Mouse (Mus musculus) T-helper 2 cell (primary cell): ENCODE results near the gene Lars2.

Experiments
- in situ Hi-C: fragments of 300-600 bp; cut with MboI, MseI; formaldehyde crosslinking; loops from one replicate; pipeline ENCODE4 v1.15.1; 2025; ENCODE audit warnings: high pct_unique_total_duplicates

Lars2 gene

DNA sequence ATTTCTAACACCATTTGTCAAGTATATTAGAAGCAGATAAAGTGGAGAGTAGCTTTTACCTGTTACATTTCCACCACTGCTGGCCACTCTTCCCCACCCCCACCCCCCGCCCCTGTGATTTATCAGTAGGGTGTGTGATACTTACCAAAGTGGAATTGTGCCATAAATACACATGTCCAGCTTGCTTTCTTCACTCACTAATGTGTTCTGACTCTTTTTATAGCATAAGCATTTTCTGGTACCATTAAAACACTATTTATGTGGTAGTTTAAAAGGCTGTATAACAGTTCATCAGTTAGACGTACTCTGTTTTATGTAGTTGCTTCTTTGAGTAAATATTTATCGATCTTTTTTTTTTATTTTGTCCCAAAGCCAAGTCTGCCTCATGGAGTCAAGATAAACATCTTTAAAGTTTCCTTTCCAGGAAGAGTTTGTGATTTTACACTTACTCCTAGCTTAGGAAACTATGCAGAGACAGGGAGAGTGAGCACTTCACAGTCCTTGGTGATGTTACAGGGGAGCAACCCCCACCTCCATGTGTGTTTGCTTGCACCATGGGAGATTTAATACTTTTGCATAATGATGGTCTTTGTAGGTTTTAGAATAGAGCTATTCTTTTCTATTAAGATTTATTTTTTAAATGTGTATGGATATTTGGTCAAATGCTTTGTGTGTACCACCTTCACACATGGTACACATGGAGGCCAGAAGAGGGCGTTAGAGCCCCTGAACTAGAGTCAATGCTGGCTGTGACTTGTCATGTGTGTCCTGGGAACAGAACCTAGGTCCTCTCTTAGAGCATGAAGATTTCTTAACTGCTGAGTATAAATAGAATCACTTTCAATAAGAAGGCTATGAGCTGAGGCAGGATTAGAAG is 139.8 kb downstream of the Lars2 start:
- in situ Hi-C loops, result no loop called here

DNA sequence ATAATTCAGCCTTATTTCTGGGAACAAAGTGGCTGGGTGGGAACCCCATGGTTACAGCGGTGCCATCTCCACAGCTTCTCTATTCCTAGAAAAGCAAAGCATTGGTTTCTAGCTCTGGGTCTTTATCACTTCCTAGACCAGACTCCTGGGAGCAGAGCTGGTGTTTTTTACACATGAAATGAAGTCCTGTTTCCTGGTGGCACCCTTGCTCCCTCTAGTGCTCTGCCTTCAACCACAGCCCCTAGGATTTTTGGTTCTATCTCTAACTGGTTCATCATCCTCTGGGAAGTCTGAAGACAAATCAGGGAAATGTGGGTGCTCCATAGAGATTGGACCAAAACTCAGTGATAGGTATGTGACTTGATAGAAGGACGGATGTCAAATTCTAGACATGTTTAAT is 140.7 kb downstream of the Lars2 start:
- in situ Hi-C loops, result no loop called here

DNA sequence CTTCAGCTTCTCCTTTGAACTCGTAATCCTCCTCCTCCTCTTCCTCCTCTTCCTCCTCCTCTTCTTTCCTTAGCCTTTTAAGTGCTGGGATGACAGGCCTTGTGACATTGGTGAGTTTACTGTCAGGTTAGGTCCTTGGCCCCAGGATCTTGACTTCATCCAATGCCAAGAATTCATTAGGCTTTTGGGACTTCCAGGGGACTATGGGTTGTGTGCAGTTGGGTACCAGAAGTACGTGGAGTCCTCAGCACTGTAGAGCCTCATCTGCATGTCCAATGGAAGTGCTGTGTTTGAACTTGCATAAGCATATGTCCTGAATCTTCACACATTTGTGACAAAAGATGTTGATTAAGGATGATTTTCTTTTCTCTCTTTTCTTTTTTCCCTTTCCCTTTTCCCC is 142.3 kb downstream of the Lars2 start:
- in situ Hi-C loops, result no loop called here

DNA sequence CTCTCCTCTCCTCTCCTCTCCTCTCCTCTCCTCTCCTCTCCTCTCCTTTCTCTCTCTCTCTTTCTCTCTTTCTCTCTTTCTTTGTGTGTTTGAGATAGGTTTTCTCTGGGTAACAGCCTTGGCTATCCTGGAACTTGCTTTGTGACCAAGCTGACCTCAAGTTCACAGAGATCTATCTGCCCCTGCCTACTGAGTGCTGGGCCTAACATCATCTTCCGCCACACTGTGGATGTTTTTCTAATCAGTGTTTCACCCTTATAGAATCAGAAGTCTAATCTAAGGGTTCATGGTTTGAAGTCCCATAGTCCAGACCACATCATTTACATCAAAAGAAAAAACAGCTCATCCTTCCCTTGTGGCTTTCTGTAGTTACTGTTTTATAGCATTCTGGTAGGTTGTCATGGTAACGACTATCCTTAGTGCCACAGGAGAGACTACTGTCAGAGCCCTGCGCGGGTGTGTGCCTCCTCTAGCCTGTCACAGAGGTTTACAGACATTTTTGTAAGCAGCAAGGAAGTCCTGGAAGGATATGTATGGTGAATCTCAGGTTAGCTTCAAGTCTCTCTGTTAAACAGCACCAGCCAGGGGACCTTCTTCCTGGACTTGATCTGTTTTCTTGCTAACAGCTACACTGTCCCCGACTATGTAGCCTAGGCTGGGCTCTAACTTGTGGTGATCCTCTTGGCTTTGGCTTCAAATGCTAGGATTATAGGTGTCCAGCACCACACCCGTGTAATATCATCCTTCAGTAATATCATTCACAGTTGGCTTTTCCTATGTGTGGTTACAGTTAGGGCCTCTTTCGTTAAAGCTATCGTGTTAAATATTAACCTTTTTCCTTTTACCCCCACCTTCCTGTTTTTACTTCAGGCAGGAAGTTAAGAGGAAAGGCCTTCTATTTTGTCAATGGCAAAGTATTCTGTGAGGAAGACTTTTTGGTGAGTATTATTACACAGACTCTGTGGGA is 143.2 kb downstream of the Lars2 start:
- in situ Hi-C loops, result no loop called here

DNA sequence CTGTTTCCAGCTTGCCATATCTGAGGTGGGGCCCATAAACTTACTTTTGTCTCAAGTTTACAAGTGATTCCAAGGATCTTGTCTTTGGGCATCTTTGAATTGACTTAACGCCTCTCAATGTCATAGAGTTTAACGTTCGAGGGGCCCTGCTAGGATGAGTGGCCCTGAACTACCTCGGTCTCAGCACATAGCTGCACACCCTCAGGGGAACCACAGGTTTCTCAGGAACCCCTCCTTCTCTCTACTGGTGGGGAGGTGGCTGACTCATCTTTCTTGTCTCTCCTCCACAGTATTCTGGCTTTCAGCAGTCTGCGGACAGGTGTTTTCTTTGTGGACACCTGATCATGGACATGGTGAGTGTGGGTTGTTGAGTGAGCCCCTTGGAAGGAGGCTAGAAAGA is 144.2 kb downstream of the Lars2 start:
- in situ Hi-C loops, result no loop called here
